Mouse (Mus musculus) hindbrain, postnatal 0 days (tissue): ENCODE measurements at regions not wholly inside any gene's neighbourhood (a gene's known extent, or its start where the extent isn't known, plus 50 kb on each side); places are given as distances from the start of the nearest gene placed in this dataset.

Experiments used
- ATAC-seq: fragments of 200-750 bp; cut with Nextera tagmentation; 2 replicates; pipeline ENCODE4 v1.8.0; 2017; ENCODE audit warnings: mild to moderate bottlenecking, moderate TSS enrichment, moderate library complexity
- DNase-seq: peaks from one replicate; pipeline ENCODE4 v3.0.0-alpha.2; 2015; ENCODE audit warnings: low spot score
- H3K27ac ChIP-seq: fragments of 300-500 bp; sonication (generic); 2 replicates; pipeline ENCODE4 v1.5.1; 2014; ENCODE audit warnings: mild to moderate bottlenecking
- H3K27me3 ChIP-seq: fragments of 300-500 bp; sonication (generic); 2 replicates; pipeline ENCODE4 v1.6.1; 2014; ENCODE audit warnings: low read length, mixed read lengths; ENCODE audit not compliant: insufficient read depth
- H3K36me3 ChIP-seq: fragments of 300-500 bp; sonication (generic); 2 replicates; pipeline ENCODE4 v1.6.1; 2014; ENCODE audit warnings: low read length, mixed read lengths; ENCODE audit not compliant: insufficient read depth
- H3K4me1 ChIP-seq: fragments of 300-500 bp; sonication (generic); 2 replicates; pipeline ENCODE4 v1.6.1; 2014; ENCODE audit warnings: antibody characterized with exemption, low read length, mixed read lengths; ENCODE audit not compliant: insufficient read depth
- H3K4me2 ChIP-seq: fragments of 300-500 bp; sonication (generic); 2 replicates; pipeline ENCODE4 v1.6.1; 2014; ENCODE audit warnings: low read depth, mild to moderate bottlenecking, low read length, moderate library complexity, mixed read lengths
- H3K4me3 ChIP-seq: fragments of 300-500 bp; sonication (generic); 2 replicates; pipeline ENCODE4 v1.5.1; 2014; ENCODE audit warnings: low read length
- H3K9ac ChIP-seq: fragments of 300-500 bp; sonication (generic); replicated peaks from 2 replicates; pipeline ENCODE4 v1.6.1; 2014; ENCODE audit warnings: mild to moderate bottlenecking, low read length, moderate library complexity, mixed read lengths
- H3K9me3 ChIP-seq: fragments of 300-500 bp; sonication (generic); 2 replicates; pipeline ENCODE4 v1.6.1; 2016; ENCODE audit warnings: low read length, mixed read lengths
- CTCF ChIP-seq: IDR thresholded peaks from 2 replicates; pipeline ENCODE4 v1.5.1; 2016; ENCODE audit warnings: antibody characterized with exemption, control low read depth, low read depth
- WGBS: fragments of 180-500 bp; shearing (Covaris S2); extraction: QIAGEN DNeasy Blood & Tissue Kit; methylation state at CpG from one replicate; pipeline ENCODE4 v1.1.7; 2014; 5-methylcytosine and 5-hydroxymethylcytosine counted together

DNA sequence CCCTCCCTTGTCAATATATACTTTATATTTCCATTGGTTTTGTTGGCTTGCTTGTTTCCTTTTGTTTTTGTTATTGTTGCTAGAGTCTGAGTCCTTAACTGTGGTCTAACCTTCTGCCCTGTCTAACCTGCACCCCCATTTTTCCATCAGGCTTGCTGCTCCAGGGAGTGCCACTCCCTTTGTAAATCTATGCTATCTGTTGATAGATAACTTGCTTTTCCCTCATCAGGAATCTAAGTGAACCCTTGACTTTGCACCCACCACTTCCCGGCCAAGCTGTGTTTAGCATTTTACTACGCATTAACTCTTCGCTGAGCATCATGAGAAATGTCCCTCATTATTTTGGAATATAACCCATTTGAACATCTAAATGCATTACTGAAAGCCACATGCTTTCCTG is 193.8 kb upstream of the Mctp2 start:
- WGBS = 83% methylated on average over 3 of the region's 3 CpGs
- Histone ChIP-seq H3K9ac (no peak overlapping the region), H3K4me3 (no peak overlapping the region), H3K27me3 (no peaks in the 10 kb centered on the region), H3K9me3 (no peaks in the 10 kb centered on the region), H3K4me2 (no peak overlapping the region), H3K4me1 (no peaks in the 10 kb centered on the region), H3K27ac (no peak overlapping the region), H3K36me3 (no peaks in the 10 kb centered on the region)
- DNase-seq = no peak
- no peak for ATAC-seq
- no peak for TF ChIP-seq CTCF

GRCm38 (mm10) chr7:72500996-72501395 is 194.6 kb upstream of the Mctp2 start:
- Histone ChIP-seq H3K36me3 (no peaks in the 10 kb centered on the region), H3K27me3 (no peaks in the 10 kb centered on the region), H3K4me3 (no peak overlapping the region), H3K9me3 (no peaks in the 10 kb centered on the region), H3K27ac (no peak overlapping the region), H3K9ac (no peak overlapping the region), H3K4me2 (no peak overlapping the region), H3K4me1 (no peaks in the 10 kb centered on the region)
- no peak for TF ChIP-seq CTCF
- DNase-seq (no peak), ATAC-seq (no peak)
- WGBS = 44% methylated on average over 6 of the region's 6 CpGs

DNA sequence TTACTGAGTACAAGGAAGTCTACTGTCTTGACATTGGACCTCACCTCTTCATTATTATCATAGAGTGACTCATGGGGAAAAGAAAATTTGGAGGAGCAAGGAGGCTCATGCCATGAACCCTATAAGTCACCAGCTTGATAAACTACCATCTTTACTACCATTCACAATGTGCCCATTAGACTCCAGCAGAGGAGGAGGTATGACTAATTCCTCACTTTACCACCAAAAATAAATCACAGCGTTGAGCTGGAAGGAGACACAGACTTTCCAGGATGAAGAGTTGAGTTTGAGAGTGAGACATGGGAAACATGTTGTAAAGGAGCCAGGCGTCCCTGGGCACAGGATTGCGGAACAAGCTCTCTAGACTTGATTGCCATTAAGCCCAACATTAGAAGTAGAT is 195.0 kb upstream of the Mctp2 start:
- no peaks in the 10 kb centered on the region for H3K4me1 ChIP-seq
- no peaks in the 10 kb centered on the region for H3K27me3 ChIP-seq
- no peaks in the 10 kb centered on the region for H3K36me3 ChIP-seq
- no peak overlapping the region for H3K4me3 ChIP-seq
- ATAC-seq (no peak), DNase-seq (no peak)
- no peaks in the 10 kb centered on the region for H3K9me3 ChIP-seq
- no peak overlapping the region for H3K9ac ChIP-seq
- 75% methylated on average over 3 of the region's 3 CpGs for WGBS
- no peak for TF ChIP-seq CTCF
- H3K27ac ChIP-seq = no peak overlapping the region
- H3K4me2 ChIP-seq = no peak overlapping the region

DNA sequence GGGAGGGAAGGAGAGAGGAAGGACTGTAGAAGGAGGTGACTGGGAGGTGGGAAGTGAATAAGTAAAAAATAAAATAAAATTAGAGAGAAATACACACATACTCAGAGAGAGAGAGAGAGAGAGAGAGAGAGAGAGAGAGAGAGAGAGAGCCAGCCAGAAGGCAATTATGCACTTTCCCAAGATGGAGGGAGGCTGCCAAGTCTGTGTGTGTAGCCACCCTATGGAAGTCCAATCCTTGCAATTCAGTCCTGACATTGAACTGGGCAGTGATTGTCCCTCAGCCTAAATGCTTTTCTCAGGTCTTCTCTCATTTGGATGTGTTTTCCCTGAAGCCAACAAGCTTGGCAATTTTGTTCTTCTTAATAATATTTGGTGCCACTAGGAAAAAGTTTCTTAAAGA is 197.3 kb upstream of the Mctp2 start:
- no peak overlapping the region for H3K4me2 ChIP-seq
- DNase-seq (no peak), ATAC-seq (no peak)
- TF ChIP-seq CTCF = no peak
- no peak overlapping the region for H3K9ac ChIP-seq
- no peak overlapping the region for H3K4me3 ChIP-seq
- no peaks in the 10 kb centered on the region for H3K27me3 ChIP-seq
- H3K36me3 ChIP-seq = no peaks in the 10 kb centered on the region
- no peak overlapping the region for H3K27ac ChIP-seq
- no peaks in the 10 kb centered on the region for H3K9me3 ChIP-seq
- no peaks in the 10 kb centered on the region for H3K4me1 ChIP-seq

DNA sequence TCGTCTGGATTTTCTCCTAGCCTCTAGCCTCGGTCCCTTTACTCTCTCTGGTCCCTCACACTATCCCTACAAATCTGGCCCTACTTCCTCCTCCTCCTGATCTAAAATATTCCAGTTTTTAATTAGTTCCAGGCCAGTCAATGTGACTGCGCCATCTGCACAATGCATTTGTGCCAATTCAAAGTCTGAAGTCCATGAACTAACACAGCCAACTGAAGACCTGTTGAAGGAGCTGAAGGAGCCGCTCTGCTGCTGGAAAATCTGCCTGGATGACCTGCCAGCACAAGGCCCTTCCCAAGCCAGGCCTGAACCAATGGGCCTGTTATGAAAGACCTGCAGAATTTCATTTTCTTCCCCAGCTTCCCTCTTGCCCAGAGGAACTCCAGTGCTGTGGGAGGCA is 197.9 kb upstream of the Mctp2 start:
- Histone ChIP-seq H3K36me3 (no peaks in the 10 kb centered on the region), H3K27me3 (no peaks in the 10 kb centered on the region), H3K4me1 (no peaks in the 10 kb centered on the region), H3K9ac (no peak overlapping the region), H3K27ac (no peak overlapping the region), H3K9me3 (no peaks in the 10 kb centered on the region), H3K4me3 (no peak overlapping the region), H3K4me2 (no peak overlapping the region)
- peak; percentile 74 for ATAC-seq
- 68% methylated on average over 4 of the region's 4 CpGs for WGBS
- DNase-seq = peak; percentile 58
- no peak for TF ChIP-seq CTCF

GRCm38 (mm10) chr7:72505732-72506460 is 199.5 kb upstream of the Mctp2 start:
- Histone ChIP-seq H3K4me3 (no peak overlapping the region), H3K27me3 (no peaks in the 10 kb centered on the region), H3K27ac (no peak overlapping the region), H3K4me1 (no peaks in the 10 kb centered on the region), H3K36me3 (no peaks in the 10 kb centered on the region), H3K9me3 (no peaks in the 10 kb centered on the region), H3K4me2 (no peak overlapping the region), H3K9ac (no peak overlapping the region)
- WGBS = 80% methylated on average over 8 of the region's 8 CpGs
- TF ChIP-seq CTCF = no peak
- ATAC-seq = no peak
- no peak for DNase-seq

DNA sequence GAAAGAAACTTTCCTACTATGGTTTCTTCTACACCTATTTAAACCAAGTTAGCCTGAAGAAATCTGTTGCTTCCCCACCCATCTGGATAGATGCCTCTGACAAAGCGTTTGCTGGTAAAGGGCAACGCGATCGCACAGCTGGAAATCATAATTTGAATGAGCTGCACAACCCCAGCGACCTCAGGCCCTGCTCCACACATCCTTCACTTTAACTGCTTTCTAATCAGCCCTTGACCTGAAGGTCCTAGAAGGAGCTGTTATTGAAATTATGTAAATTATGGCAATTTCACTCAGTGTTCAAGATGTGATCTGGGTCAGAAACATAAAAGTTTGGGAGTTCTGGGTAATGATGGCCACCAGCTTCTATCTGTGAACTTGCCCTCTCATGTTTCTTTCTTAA is 201.5 kb upstream of the Mctp2 start:
- Histone ChIP-seq H3K4me1 (no peaks in the 10 kb centered on the region), H3K4me3 (no peak overlapping the region), H3K36me3 (no peaks in the 10 kb centered on the region), H3K27me3 (no peaks in the 10 kb centered on the region), H3K27ac (no peak overlapping the region), H3K4me2 (no peak overlapping the region), H3K9ac (no peak overlapping the region), H3K9me3 (no peaks in the 10 kb centered on the region)
- ATAC-seq (no peak), DNase-seq (no peak)
- 39% methylated on average over 5 of the region's 5 CpGs for WGBS
- no peak for TF ChIP-seq CTCF
